Mouse (Mus musculus): ENCODE measurements around the gene Stau1.

DNA sequence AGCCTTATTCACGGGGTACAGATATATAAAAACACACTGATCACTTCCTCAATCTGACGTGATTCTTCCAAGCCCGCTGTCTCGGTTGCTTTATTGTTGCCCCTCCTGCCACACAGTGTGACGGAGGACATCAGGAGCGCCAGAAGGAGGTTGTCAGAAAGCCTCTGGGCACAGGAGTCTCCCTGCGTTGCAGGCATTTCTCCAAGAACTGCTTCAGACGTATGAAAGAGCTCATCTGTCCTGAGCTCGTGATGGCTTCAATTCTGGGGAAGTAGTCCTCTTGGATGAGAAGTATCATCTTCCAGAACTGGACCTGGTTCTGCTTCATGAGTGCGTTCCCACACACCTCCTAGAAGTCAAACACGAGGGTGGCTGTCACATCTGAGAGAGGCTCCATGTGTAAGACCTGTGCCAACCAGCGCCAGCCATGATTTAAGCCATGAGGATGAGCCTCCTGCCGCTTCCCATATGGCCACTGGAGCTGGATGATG is 10.9 kb upstream of the Stau1 start:
- no peak for TF ChIP-seq CTCF (IDR thresholded peaks at IDR 0.05; ENCODE audit: extremely low read depth, insufficient read depth, insufficient read length, insufficient replicate concordance)
- TF ChIP-seq POLR2A (IDR thresholded peaks at IDR 0.05; ENCODE audit: low read depth, low read length): no peak
